Mouse (Mus musculus): ENCODE data around the gene Gtdc1. TPM values are rescaled to one million over a fixed set of nuclear protein-coding genes. Genes with fewer than 3 reads are reported as not detected.

Gene Gtdc1
- total and polyA plus RNA-seq, 2 experiments from 2014 or later, result 11.9 to 13.9 TPM

DNA sequence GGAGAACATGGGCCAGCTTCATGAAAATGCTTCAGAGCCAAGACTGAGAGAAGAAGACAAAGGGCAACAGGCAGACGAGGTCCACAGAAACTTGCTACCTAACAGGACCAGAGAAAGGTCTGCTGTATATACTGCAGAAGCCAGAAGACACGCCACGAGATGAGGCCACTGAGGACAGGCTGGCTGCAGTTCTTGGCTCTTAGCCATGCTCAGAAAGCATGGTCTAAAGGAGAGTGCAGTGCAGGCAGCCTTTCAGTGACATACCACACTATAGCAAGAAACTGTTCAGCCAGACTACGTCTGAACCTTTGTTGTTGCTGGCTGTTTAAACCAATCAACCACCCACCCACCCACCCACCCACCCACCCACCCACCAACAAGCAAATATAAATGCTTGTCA, 336.6 kb downstream of the Gtdc1 start:
- no peak for DNase-seq (ENCODE audit: low spot score)

GRCm38 (mm10) chr2:44584061-44584460, 343.4 kb downstream of the Gtdc1 start:
- Histone ChIP-seq H3K4me2 (ENCODE audit: low read depth, low read length) (no peak overlapping the region), H3K27ac (ENCODE audit: low read depth) (no peak overlapping the region), H3K9ac (replicated peaks; ENCODE audit: low read depth, low read length) (no peak overlapping the region), H3K27me3 (ENCODE audit: control insufficient read depth, insufficient read depth, low read length) (no peaks in the 10 kb centered on the region), H3K4me1 (ENCODE audit: control insufficient read depth, insufficient read depth) (no peaks in the 10 kb centered on the region), H3K36me3 (replicated peaks; ENCODE audit: control insufficient read depth, insufficient read depth, low read length) (no peaks in the 10 kb centered on the region), H3K9me3 (replicated peaks; ENCODE audit: control insufficient read depth, low read length) (no peaks in the 10 kb centered on the region; the same call in 1 of the 2 replicates), H3K4me3 (ENCODE audit: low read depth, low read length) (no peak overlapping the region)
- no peak for TF ChIP-seq CTCF (IDR thresholded peaks at IDR 0.05; ENCODE audit: low read depth)
- TF ChIP-seq EP300 (IDR thresholded peaks at IDR 0.05; ENCODE audit: low read depth), result no peak
- ATAC-seq (ENCODE audit: insufficient read depth, low read depth) (no peak), DNase-seq (ENCODE audit: low spot score) (no peak)

More for the DNA sequence above, 336.6 kb downstream of the Gtdc1 start:
- H3K27me3 ChIP-seq (ENCODE audit: control insufficient read depth, insufficient read depth, low read length), result no peaks in the 10 kb centered on the region
- TF ChIP-seq EP300 (IDR thresholded peaks at IDR 0.05; ENCODE audit: low read depth) (no peak), CTCF (IDR thresholded peaks at IDR 0.05; ENCODE audit: low read depth) (no peak)
- no peak for ATAC-seq (ENCODE audit: insufficient read depth, low read depth)
- H3K36me3 ChIP-seq (replicated peaks; ENCODE audit: control insufficient read depth, insufficient read depth, low read length), result no peaks in the 10 kb centered on the region
- no peak overlapping the region for H3K4me3 ChIP-seq (ENCODE audit: low read depth, low read length)
- H3K27ac ChIP-seq (ENCODE audit: low read depth), result no peak overlapping the region
- 25% methylated on average over 4 of the region's 4 CpGs for WGBS
- H3K4me2 ChIP-seq (ENCODE audit: low read depth, low read length), result no peak overlapping the region
- H3K4me1 ChIP-seq (ENCODE audit: control insufficient read depth, insufficient read depth), result no peaks in the 10 kb centered on the region
- no peak overlapping the region for H3K9ac ChIP-seq (replicated peaks; ENCODE audit: low read depth, low read length)
- H3K9me3 ChIP-seq (replicated peaks; ENCODE audit: control insufficient read depth, low read length), result no peaks in the 10 kb centered on the region

GRCm38 (mm10) chr2:44583491-44583890, 344.0 kb downstream of the Gtdc1 start:
- DNase-seq (ENCODE audit: low spot score), result no peak
- Histone ChIP-seq H3K4me3 (ENCODE audit: low read depth, low read length) (no peak overlapping the region), H3K27ac (ENCODE audit: low read depth) (no peak overlapping the region), H3K4me2 (ENCODE audit: low read depth, low read length) (no peak overlapping the region), H3K4me1 (ENCODE audit: control insufficient read depth, insufficient read depth) (no peaks in the 10 kb centered on the region), H3K36me3 (replicated peaks; ENCODE audit: control insufficient read depth, insufficient read depth, low read length) (no peaks in the 10 kb centered on the region), H3K9me3 (replicated peaks; ENCODE audit: control insufficient read depth, low read length) (no peaks in the 10 kb centered on the region; the same call in 1 of the 2 replicates), H3K27me3 (ENCODE audit: control insufficient read depth, insufficient read depth, low read length) (no peaks in the 10 kb centered on the region), H3K9ac (replicated peaks; ENCODE audit: low read depth, low read length) (no peak overlapping the region)
- ATAC-seq (ENCODE audit: insufficient read depth, low read depth), result no peak
- TF ChIP-seq EP300 (IDR thresholded peaks at IDR 0.05; ENCODE audit: low read depth), result no peak
- no peak for TF ChIP-seq CTCF (IDR thresholded peaks at IDR 0.05; ENCODE audit: low read depth)

- Histone ChIP-seq H3K27me3 (ENCODE audit: control insufficient read depth, insufficient read depth, low read length) (no peaks in the 10 kb centered on the region), H3K4me2 (ENCODE audit: low read depth, low read length) (no peak overlapping the region), H3K36me3 (replicated peaks; ENCODE audit: control insufficient read depth, insufficient read depth, low read length) (no peaks in the 10 kb centered on the region), H3K4me3 (ENCODE audit: low read depth, low read length) (no peak overlapping the region), H3K9ac (replicated peaks; ENCODE audit: low read depth, low read length) (no peak overlapping the region), H3K9me3 (replicated peaks; ENCODE audit: control insufficient read depth, low read length) (no peaks in the 10 kb centered on the region), H3K4me1 (ENCODE audit: control insufficient read depth, insufficient read depth) (no peaks in the 10 kb centered on the region), H3K27ac (ENCODE audit: low read depth) (no peak overlapping the region)
- TF ChIP-seq EP300 (IDR thresholded peaks at IDR 0.05; ENCODE audit: low read depth), result no peak
- no peak for TF ChIP-seq CTCF (IDR thresholded peaks at IDR 0.05; ENCODE audit: low read depth)
- 73% methylated on average over 3 of the region's 3 CpGs for WGBS
- ATAC-seq (ENCODE audit: insufficient read depth, low read depth) (no peak), DNase-seq (ENCODE audit: low spot score) (no peak)
These were observed 355.6 kb downstream of the Gtdc1 start for GRCm38 (mm10) chr2:44571810-44572209.

GRCm38 (mm10) chr2:44571156-44571555, 356.3 kb downstream of the Gtdc1 start:
- Histone ChIP-seq H3K27me3 (ENCODE audit: control insufficient read depth, insufficient read depth, low read length) (no peaks in the 10 kb centered on the region), H3K9ac (replicated peaks; ENCODE audit: low read depth, low read length) (no peak overlapping the region), H3K4me3 (ENCODE audit: low read depth, low read length) (no peak overlapping the region), H3K27ac (ENCODE audit: low read depth) (no peak overlapping the region), H3K36me3 (replicated peaks; ENCODE audit: control insufficient read depth, insufficient read depth, low read length) (no peaks in the 10 kb centered on the region), H3K9me3 (replicated peaks; ENCODE audit: control insufficient read depth, low read length) (no peaks in the 10 kb centered on the region), H3K4me1 (ENCODE audit: control insufficient read depth, insufficient read depth) (no peaks in the 10 kb centered on the region), H3K4me2 (ENCODE audit: low read depth, low read length) (no peak overlapping the region)
- no peak for TF ChIP-seq CTCF (IDR thresholded peaks at IDR 0.05; ENCODE audit: low read depth)
- no peak for TF ChIP-seq EP300 (IDR thresholded peaks at IDR 0.05; ENCODE audit: low read depth)
- WGBS, result 57% methylated on average over 9 of the region's 9 CpGs
- DNase-seq (ENCODE audit: low spot score), result no peak
- ATAC-seq (ENCODE audit: insufficient read depth, low read depth), result no peak

GRCm38 (mm10) chr2:44569140-44569952, 358.1 kb downstream of the Gtdc1 start:
- H3K27me3 ChIP-seq (ENCODE audit: control insufficient read depth, insufficient read depth, low read length), result no peaks in the 10 kb centered on the region
- H3K4me1 ChIP-seq (ENCODE audit: control insufficient read depth, insufficient read depth), result no peaks in the 10 kb centered on the region
- no peak overlapping the region for H3K4me2 ChIP-seq (ENCODE audit: low read depth, low read length)
- H3K9me3 ChIP-seq (replicated peaks; ENCODE audit: control insufficient read depth, low read length), result no peaks in the 10 kb centered on the region
- DNase-seq (ENCODE audit: low spot score), result no peak
- H3K36me3 ChIP-seq (replicated peaks; ENCODE audit: control insufficient read depth, insufficient read depth, low read length), result no peaks in the 10 kb centered on the region
- no peak overlapping the region for H3K9ac ChIP-seq (replicated peaks; ENCODE audit: low read depth, low read length)
- TF ChIP-seq CTCF (IDR thresholded peaks at IDR 0.05; ENCODE audit: low read depth) (no peak), EP300 (IDR thresholded peaks at IDR 0.05; ENCODE audit: low read depth) (no peak)
- 84% methylated on average over 7 of the region's 7 CpGs for WGBS
- ATAC-seq (ENCODE audit: insufficient read depth, low read depth), result no peak
- no peak overlapping the region for H3K27ac ChIP-seq (ENCODE audit: low read depth)
- H3K4me3 ChIP-seq (ENCODE audit: low read depth, low read length), result no peak overlapping the region

Data from heart, postnatal 0 days (tissue).